Mouse (Mus musculus) layer of hippocampus, postnatal 10 days (tissue): ENCODE data around the gene Krtap5-5. TPM values are rescaled to one million over a fixed set of nuclear protein-coding genes. Genes with fewer than 3 reads are reported as not detected.

Source experiments
- total RNA-seq, 2 experiments: library from RNA; stranded (reverse); gene quantifications; 2 replicates each; pipeline ENCODE4 v1.2.3; 2021

The Krtap5-5 gene
- total RNA-seq, 2 experiments from 2014 or later: not detected

Other genes starting within 250 kb of the Krtap5-5 start
- gene Mob2, start 168.9 kb downstream of the Krtap5-5 start, total RNA-seq: 10 to 100 TPM; 20.5 to 20.9 TPM
- 100 to 1,000 TPM; 139 to 150 TPM for gene Dusp8, start 134.1 kb downstream of the Krtap5-5 start, total RNA-seq
- gene Gm45618, start 109.2 kb downstream of the Krtap5-5 start, total RNA-seq: not detected
- not detected for gene Gm39115, start 93.9 kb downstream of the Krtap5-5 start, total RNA-seq
- not detected for gene Gm45337, start 85.4 kb downstream of the Krtap5-5 start, total RNA-seq
- gene Gm29735, start 72.9 kb downstream of the Krtap5-5 start, total RNA-seq: not detected
- gene Gm4553, start 64.2 kb downstream of the Krtap5-5 start, total RNA-seq: not detected
- not detected for gene Krtap5-2, start 54.0 kb downstream of the Krtap5-5 start, total RNA-seq
- not detected for gene Gm10153, start 39.6 kb downstream of the Krtap5-5 start, total RNA-seq
- not detected for gene Krtap5-3, start 28.6 kb downstream of the Krtap5-5 start, total RNA-seq
- gene Gm7579, start 18.1 kb downstream of the Krtap5-5 start, total RNA-seq: not detected
- not detected for gene Gm40460, start 11.1 kb upstream of the Krtap5-5 start, total RNA-seq
- not detected for gene Gm2431, start 28.4 kb upstream of the Krtap5-5 start, total RNA-seq
- not detected for gene Gm4559, start 44.4 kb upstream of the Krtap5-5 start, total RNA-seq
- gene Krtap5-1, start 67.1 kb upstream of the Krtap5-5 start, total RNA-seq: not detected
- not detected for gene Krtap5-4, start 73.6 kb upstream of the Krtap5-5 start, total RNA-seq
- 10 to 100 TPM; 21.0 to 24.6 TPM for gene Ifitm10, start 143.8 kb upstream of the Krtap5-5 start, total RNA-seq
- 1 to 10 TPM in 1 of 2 experiments, not detected in 1; 6.5 TPM for gene Gm49369, start 152.7 kb upstream of the Krtap5-5 start, total RNA-seq
- gene Ctsd, start 158.1 kb upstream of the Krtap5-5 start, total RNA-seq: 100 to 1,000 TPM; 252 to 270 TPM
- not detected for gene Syt8, start 204.9 kb upstream of the Krtap5-5 start, total RNA-seq
- not detected for gene Tnni2, start 211.8 kb upstream of the Krtap5-5 start, total RNA-seq
- gene Lsp1, start 230.8 kb upstream of the Krtap5-5 start, total RNA-seq: 1 to 10 TPM; 3.6 to 5.0 TPM